Mouse (Mus musculus) neural tube, embryonic 14.5 days (tissue): ENCODE results near the gene Noxa1. TPM values are rescaled to one million over a fixed set of nuclear protein-coding genes. Genes with fewer than 3 reads are reported as not detected.

Experiments
- ATAC-seq: fragments of 200-750 bp; cut with Nextera tagmentation; 2 replicates; pipeline ENCODE4 v1.8.0; 2017; ENCODE audit warnings: low read depth, mild to moderate bottlenecking, moderate TSS enrichment, moderate library complexity
- H3K27ac ChIP-seq: fragments of 300-500 bp; sonication (generic); 2 replicates; pipeline ENCODE4 v1.5.1; 2014; ENCODE audit warnings: low read depth, mild to moderate bottlenecking, control low read depth, low read length, moderate library complexity, mixed read lengths
- H3K27me3 ChIP-seq: fragments of 300-500 bp; sonication (generic); 2 replicates; pipeline ENCODE4 v1.6.1; 2014; ENCODE audit warnings: low read length; ENCODE audit not compliant: control insufficient read depth, insufficient read depth
- H3K36me3 ChIP-seq: fragments of 300-500 bp; sonication (generic); 2 replicates; pipeline ENCODE4 v1.6.1; 2014; ENCODE audit warnings: low read length, mixed read lengths; ENCODE audit not compliant: control insufficient read depth, insufficient read depth
- H3K4me1 ChIP-seq: fragments of 300-500 bp; sonication (generic); 2 replicates; pipeline ENCODE4 v1.6.1; 2014; ENCODE audit warnings: low read length; ENCODE audit not compliant: control insufficient read depth, insufficient read depth
- H3K4me2 ChIP-seq: fragments of 300-500 bp; sonication (generic); 2 replicates; pipeline ENCODE4 v1.6.1; 2014; ENCODE audit warnings: mild to moderate bottlenecking, low read depth, low read length, control low read depth
- H3K4me3 ChIP-seq: fragments of 300-500 bp; sonication (generic); 2 replicates; pipeline ENCODE4 v1.5.1; 2014; ENCODE audit warnings: low read depth, low read length, control low read depth, mixed read lengths
- H3K9ac ChIP-seq: fragments of 300-500 bp; sonication (generic); replicated peaks from 2 replicates; pipeline ENCODE4 v1.6.1; 2014; ENCODE audit warnings: low read depth, mild to moderate bottlenecking, control low read depth, low read length, mixed read lengths
- H3K9me3 ChIP-seq: fragments of 300-500 bp; sonication (generic); 2 replicates; pipeline ENCODE4 v1.6.1; 2016; ENCODE audit warnings: low read length; ENCODE audit not compliant: control insufficient read depth
- WGBS: fragments of 180-500 bp; shearing (Covaris S2); extraction: QIAGEN DNeasy Blood & Tissue Kit; methylation state at CpG from one replicate; pipeline ENCODE4 v1.1.7; 2014; 5-methylcytosine and 5-hydroxymethylcytosine counted together
- polyA plus RNA-seq: library from polyadenylated mRNA; unstranded; fragments of >200 nt; fragmentation: Nextera tagmentation; extraction: Ambion mirVana; gene quantifications from 2 replicates; pipeline ENCODE4 v1.2.1, GENCODE M21; 2014

Noxa1 gene
- polyA plus RNA-seq, 1 experiment from 2014 or later = not detected

DNA sequence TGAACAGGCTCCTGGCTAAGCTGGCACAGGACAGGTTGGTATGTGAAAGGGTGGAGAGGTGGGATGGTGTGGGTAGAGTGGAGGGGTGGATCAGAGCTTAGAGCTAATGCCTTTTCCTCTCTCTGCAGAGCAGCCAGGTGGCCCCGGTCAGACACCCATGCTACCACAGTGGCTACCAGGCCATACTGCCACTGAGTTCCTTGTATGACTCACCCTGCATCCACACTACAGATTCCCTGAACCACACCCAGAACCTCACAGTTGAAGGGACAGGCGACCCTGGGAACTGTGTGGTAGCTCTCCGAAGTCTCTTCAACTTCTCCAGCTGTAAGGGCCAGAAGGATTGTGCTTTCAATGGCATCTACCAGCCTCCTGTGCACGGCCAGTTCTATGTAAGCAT lies 11.3 kb downstream of the Noxa1 start:
- H3K9ac ChIP-seq = no peak overlapping the region
- H3K9me3 ChIP-seq = no peaks in the 10 kb centered on the region
- H3K4me2 ChIP-seq = no peak overlapping the region
- no peaks in the 10 kb centered on the region for H3K27me3 ChIP-seq
- no peaks in the 10 kb centered on the region for H3K36me3 ChIP-seq
- no peak overlapping the region for H3K4me3 ChIP-seq
- H3K27ac ChIP-seq = no peak overlapping the region
- no peak for ATAC-seq
- 89% methylated on average over 4 of the region's 4 CpGs for WGBS
- H3K4me1 ChIP-seq = no peaks in the 10 kb centered on the region

DNA sequence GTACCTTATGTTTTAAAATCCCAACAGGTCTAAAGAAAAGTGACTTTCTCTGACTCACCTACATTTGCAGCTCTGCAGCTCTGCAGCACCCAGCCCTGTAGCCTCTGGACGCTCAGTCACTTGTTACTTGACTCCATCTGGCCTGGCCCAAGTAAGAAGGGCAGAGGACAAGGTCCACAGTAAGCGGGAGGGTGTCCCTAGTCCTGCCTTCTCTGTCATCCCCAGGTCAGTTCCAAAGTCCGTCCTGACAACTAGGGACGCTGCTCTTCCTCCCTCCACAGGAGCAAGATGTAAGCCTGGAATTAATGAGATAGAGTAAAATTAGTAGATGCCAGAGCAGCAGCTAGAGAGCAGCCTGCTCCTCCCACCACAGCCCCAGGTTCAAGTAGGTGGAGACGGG lies 14.9 kb downstream of the Noxa1 start, which contains the start of gene Entpd8:
Entpd8 (plus strand) TSS at position 229 of the 400 bp plus-strand sequence.
- Histone ChIP-seq H3K27ac (no peak within 1 kb of the TSS), H3K4me1 (no peaks in the 10 kb centered on the region), H3K36me3 (no peaks in the 10 kb centered on the region), H3K4me3 (no peak within 1 kb of the TSS), H3K9ac (no peak within 1 kb of the TSS), H3K4me2 (no peak within 1 kb of the TSS), H3K9me3 (no peaks in the 10 kb centered on the region), H3K27me3 (no peaks in the 10 kb centered on the region)
- ATAC-seq = no peak
- 75% methylated on average over 5 of the region's 5 CpGs for WGBS

DNA sequence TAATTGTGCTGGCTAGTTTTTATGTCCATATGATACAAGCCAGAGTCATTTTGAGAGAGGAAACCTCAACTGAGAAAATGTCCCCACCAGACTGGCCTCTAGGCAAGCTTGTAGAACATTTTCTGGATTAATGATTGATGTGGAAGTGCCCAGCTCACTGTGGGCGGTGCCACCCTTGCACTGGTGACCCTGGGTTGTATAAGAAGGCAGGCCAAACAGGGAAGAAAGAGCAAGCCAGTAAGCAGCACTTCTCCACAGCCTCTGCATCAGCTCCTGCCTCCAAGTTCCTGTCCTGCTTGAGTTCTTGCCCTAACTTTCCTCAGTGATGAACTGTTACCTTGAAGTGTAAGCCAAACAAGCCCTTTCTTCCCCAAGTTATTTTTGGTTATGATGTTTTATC lies 16.0 kb downstream of the Noxa1 start:
- no peak overlapping the region for H3K4me3 ChIP-seq
- no peak overlapping the region for H3K4me2 ChIP-seq
- H3K36me3 ChIP-seq = no peaks in the 10 kb centered on the region
- H3K27me3 ChIP-seq = no peaks in the 10 kb centered on the region
- WGBS = 67% methylated on average over 1 of the region's 1 CpGs
- H3K4me1 ChIP-seq = no peaks in the 10 kb centered on the region
- ATAC-seq = no peak
- no peak overlapping the region for H3K27ac ChIP-seq
- H3K9ac ChIP-seq = no peak overlapping the region
- H3K9me3 ChIP-seq = no peaks in the 10 kb centered on the region

DNA sequence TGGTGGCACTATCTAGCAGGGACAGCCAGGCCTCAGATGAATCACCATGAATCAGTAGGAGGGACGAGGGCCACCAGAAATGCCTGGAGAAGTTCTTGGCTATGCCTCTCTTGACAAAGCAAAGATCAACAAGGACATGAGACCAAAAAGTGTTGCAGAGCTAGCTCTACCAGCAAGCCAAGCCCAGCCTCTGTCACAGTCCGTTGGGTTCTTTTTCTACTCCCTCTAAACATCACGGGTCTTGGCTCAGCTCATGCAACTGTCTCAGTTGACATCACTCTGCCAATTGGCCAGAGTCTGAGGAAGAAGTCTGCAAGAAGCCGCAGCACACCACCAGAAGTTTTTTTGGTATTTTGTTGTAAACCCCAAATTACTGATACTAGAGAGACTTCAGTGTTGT lies 19.4 kb downstream of the Noxa1 start:
- H3K9ac ChIP-seq = no peak overlapping the region
- no peaks in the 10 kb centered on the region for H3K4me1 ChIP-seq
- ATAC-seq = no peak
- H3K4me2 ChIP-seq = no peak overlapping the region
- 69% methylated on average over 4 of the region's 4 CpGs for WGBS
- no peak overlapping the region for H3K4me3 ChIP-seq
- H3K9me3 ChIP-seq = no peaks in the 10 kb centered on the region
- H3K27me3 ChIP-seq = no peaks in the 10 kb centered on the region
- H3K36me3 ChIP-seq = no peaks in the 10 kb centered on the region
- no peak overlapping the region for H3K27ac ChIP-seq

DNA sequence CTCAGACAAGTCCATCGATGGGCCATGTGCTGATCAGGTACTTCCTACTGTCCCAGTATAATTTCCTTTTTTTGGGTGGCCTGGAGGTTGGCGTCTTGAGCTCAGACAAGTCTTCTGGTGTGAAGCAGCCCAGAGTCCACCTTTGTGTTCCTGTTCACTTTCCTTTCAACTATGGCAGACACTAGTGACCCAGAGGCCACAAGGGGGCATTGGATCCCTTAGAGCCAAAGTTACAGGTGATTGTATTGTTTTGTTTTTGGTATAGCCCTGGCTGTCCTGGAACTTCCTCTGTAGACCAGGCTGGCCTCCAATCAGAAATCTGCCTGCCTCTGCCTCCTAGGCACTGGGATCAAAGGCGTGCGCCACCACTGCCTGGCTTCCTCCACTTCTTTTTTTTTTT lies 22.6 kb downstream of the Noxa1 start:
- no peaks in the 10 kb centered on the region for H3K9me3 ChIP-seq
- no peaks in the 10 kb centered on the region for H3K4me1 ChIP-seq
- ATAC-seq = no peak
- H3K4me3 ChIP-seq = no peak overlapping the region
- no peaks in the 10 kb centered on the region for H3K36me3 ChIP-seq
- H3K4me2 ChIP-seq = no peak overlapping the region
- no peaks in the 10 kb centered on the region for H3K27me3 ChIP-seq
- H3K9ac ChIP-seq = no peak overlapping the region
- 95% methylated on average over 4 of the region's 4 CpGs for WGBS
- H3K27ac ChIP-seq = no peak overlapping the region

DNA sequence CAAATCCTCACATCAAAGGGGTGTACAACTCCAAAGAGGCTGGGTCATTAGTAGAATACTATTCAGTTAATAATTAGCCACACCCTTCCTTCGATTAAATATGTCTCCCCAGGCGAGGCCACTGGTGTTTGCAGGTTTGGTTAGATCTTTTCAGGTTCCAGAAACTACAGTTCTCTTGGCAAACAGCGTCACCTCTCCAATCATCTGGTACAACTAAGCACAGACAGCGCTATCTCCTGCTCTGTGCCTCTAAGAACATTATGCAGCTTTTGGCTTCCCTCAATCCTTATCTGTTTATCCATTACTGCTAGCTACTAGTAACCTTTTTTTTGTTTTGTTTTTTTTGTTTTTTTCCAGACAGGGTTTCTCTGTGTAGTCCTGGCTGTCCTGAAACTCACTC lies 25.4 kb downstream of the Noxa1 start:
- no peaks in the 10 kb centered on the region for H3K4me1 ChIP-seq
- H3K4me2 ChIP-seq = no peak overlapping the region
- no peak overlapping the region for H3K9ac ChIP-seq
- no peaks in the 10 kb centered on the region for H3K36me3 ChIP-seq
- no peak for ATAC-seq
- H3K27me3 ChIP-seq = no peaks in the 10 kb centered on the region
- H3K4me3 ChIP-seq = no peak overlapping the region
- H3K27ac ChIP-seq = no peak overlapping the region
- H3K9me3 ChIP-seq = no peaks in the 10 kb centered on the region
- WGBS = 82% methylated on average over 4 of the region's 4 CpGs

DNA sequence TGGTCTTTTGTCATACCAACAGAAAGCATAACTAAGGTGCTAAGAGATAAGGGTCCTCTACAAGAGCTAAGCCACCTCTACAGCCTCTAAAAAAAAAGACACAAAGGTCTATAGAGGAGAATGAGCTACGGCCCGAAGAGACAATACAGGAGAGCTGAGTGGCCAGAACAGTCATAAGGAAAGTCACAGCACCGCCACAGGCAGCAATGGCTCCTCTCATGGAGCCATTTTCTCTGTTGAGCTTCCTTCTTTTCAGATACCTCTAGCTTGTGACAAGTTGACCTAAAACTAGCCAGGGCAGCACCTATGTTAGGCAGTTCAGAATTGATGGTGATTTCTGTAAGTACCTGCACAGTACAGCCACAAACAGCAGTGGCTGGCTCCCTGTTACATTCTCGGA lies 28.4 kb downstream of the Noxa1 start:
- 81% methylated on average over 4 of the region's 4 CpGs for WGBS
- Histone ChIP-seq H3K4me2 (no peak overlapping the region), H3K9me3 (no peaks in the 10 kb centered on the region), H3K36me3 (peaks cover 9% of the 10 kb centered on the region; the same call in 1 of the 2 replicates), H3K27me3 (no peaks in the 10 kb centered on the region), H3K9ac (no peak overlapping the region), H3K27ac (no peak overlapping the region), H3K4me1 (no peaks in the 10 kb centered on the region), H3K4me3 (no peak overlapping the region)
- no peak for ATAC-seq

DNA sequence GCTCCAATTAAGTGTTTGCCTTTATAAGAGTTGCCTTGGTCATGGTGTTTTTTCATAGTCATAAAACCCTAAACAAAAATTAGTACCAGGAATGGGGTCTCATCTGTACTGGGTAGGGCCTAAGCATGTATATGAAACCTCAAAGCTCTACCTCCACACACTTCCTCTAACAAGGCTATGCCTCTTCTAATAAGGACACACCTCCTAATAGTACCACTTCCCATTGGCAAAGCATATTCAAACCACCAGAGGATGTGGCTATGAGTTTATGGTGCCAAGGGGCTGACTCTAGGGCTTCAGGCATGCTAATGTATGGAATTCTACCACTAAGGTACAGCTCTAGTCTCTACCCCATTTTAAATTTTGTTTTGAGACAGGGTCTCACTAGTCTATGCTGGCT lies 29.4 kb downstream of the Noxa1 start:
- no peaks in the 10 kb centered on the region for H3K27me3 ChIP-seq
- H3K9me3 ChIP-seq = no peaks in the 10 kb centered on the region
- H3K4me3 ChIP-seq = no peak overlapping the region
- no peak overlapping the region for H3K4me2 ChIP-seq
- H3K4me1 ChIP-seq = no peaks in the 10 kb centered on the region
- peaks cover 10% of the 10 kb centered on the region; the same call in 1 of the 2 replicates for H3K36me3 ChIP-seq
- H3K27ac ChIP-seq = no peak overlapping the region
- no peak for ATAC-seq
- H3K9ac ChIP-seq = no peak overlapping the region

DNA sequence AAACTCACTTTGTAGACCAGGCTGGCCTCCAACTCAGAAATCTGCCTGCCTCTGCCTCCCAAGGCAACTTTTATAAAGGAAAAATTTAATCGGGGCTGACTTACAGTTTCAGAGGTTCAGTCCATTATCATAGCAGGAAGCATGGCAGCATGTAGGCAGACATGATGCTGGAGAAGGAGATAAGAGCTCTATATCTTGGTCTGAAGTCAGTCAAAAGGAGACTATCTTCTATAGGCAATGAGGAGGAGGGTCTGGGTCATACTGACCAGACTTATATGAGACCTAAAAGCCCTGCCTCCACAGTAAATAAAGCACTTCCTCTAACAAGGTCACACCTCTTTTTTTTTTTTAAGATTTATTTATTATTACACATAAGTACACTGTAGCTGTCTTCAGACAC lies 30.7 kb downstream of the Noxa1 start:
- Histone ChIP-seq H3K4me3 (no peak overlapping the region), H3K4me1 (no peaks in the 10 kb centered on the region), H3K27me3 (no peaks in the 10 kb centered on the region), H3K27ac (no peak overlapping the region), H3K4me2 (no peak overlapping the region), H3K9me3 (no peaks in the 10 kb centered on the region), H3K36me3 (peaks cover 13% of the 10 kb centered on the region; the same call in 1 of the 2 replicates), H3K9ac (no peak overlapping the region)
- no peak for ATAC-seq
- 93% methylated on average over 1 of the region's 1 CpGs for WGBS

DNA sequence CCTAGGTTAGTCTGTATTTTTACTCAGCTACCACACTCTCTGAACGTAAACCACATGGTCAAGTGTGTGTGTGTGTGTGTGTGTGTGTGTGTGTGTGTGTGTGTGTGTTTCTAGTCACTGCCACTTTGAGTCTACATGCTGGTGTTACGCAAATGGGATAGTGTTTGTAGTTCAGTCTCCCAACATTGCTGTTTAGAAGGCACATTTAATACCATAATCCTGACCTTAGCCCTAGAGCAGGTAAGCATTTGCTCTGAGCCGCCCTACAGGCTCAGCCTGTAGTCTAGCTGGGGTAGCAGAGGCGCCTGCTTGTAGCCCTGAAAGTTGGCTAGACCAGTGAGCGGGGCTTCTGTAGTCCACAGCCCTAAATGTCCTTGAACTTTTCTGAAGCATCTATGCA lies 31.4 kb downstream of the Noxa1 start:
- 93% methylated on average over 5 of the region's 5 CpGs for WGBS

More for the DNA sequence above, 31.4 kb downstream of the Noxa1 start:
- Histone ChIP-seq H3K4me2 (no peak overlapping the region), H3K27ac (no peak overlapping the region), H3K4me3 (no peak overlapping the region), H3K9me3 (no peaks in the 10 kb centered on the region), H3K4me1 (no peaks in the 10 kb centered on the region), H3K9ac (no peak overlapping the region), H3K27me3 (no peaks in the 10 kb centered on the region), H3K36me3 (peaks cover 13% of the 10 kb centered on the region; the same call in 1 of the 2 replicates)
- no peak for ATAC-seq
